Mouse (Mus musculus) small intestine, adult 10 weeks (tissue): Measurements from ENCODE around the gene 4921511M17Rik. TPM values are rescaled to one million over a fixed set of nuclear protein-coding genes. Genes with fewer than 3 reads are reported as not detected.

Source experiments
- polyA plus RNA-seq: library from polyadenylated mRNA; stranded (reverse); fragments of 350-450 nt; fragmentation: Illumina TruSeq; extraction: RNeasy Lipid Tissue Mini Kit (QIAGEN cat#74804); gene quantifications from one replicate; pipeline ENCODE4 v1.2.3, GENCODE M21; 2014; ENCODE audit warnings: low replicate concordance

The 4921511M17Rik gene
- not detected for polyA plus RNA-seq

DNA sequence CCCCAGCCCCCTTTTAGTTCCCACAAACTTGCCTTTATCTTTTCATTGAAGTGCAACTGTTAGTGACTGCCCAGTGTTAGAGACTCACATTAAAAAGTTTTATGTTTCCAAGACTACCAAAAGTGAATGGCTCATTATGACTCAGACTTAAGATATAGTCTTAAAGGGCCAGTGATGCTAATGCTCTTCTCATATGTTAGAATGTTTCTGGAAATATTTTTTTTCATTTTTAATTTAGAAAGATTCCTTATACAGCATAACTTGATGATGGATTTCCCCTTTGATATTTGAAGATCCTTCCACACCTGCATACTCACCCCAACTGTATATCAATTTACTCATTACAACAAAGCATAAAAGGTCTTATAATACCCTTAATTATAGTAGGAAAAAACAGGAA, at the start of gene 4921511M17Rik:
Gene 4921511M17Rik, minus strand, starts transcription at position 101 of the 400 bp plus-strand sequence.

GRCm38 (mm10) chrX:154054939-154055338, 21.3 kb upstream of the 4921511M17Rik start, which contains the start of gene Gm10057:
Gene Gm10057 (minus strand): TSS chrX:154055039.

GRCm38 (mm10) chrX:154012540-154012939, 21.1 kb downstream of the 4921511M17Rik start, which contains the start of gene Samt1:
Gene Samt1 (minus strand): TSS chrX:154012640.

Other genes starting within 250 kb of the 4921511M17Rik start
- 1.3 TPM for gene Spin2c, start 201.6 kb downstream of the 4921511M17Rik start, polyA plus RNA-seq
- gene Samt1, start 21.2 kb downstream of the 4921511M17Rik start, polyA plus RNA-seq = not detected
- not detected for gene Gm10057, start 21.2 kb upstream of the 4921511M17Rik start, polyA plus RNA-seq
- not detected for gene Gm15140, start 86.9 kb upstream of the 4921511M17Rik start, polyA plus RNA-seq